ENCODE assay signal across 20 mouse cellular contexts in the genomic region with DNA sequence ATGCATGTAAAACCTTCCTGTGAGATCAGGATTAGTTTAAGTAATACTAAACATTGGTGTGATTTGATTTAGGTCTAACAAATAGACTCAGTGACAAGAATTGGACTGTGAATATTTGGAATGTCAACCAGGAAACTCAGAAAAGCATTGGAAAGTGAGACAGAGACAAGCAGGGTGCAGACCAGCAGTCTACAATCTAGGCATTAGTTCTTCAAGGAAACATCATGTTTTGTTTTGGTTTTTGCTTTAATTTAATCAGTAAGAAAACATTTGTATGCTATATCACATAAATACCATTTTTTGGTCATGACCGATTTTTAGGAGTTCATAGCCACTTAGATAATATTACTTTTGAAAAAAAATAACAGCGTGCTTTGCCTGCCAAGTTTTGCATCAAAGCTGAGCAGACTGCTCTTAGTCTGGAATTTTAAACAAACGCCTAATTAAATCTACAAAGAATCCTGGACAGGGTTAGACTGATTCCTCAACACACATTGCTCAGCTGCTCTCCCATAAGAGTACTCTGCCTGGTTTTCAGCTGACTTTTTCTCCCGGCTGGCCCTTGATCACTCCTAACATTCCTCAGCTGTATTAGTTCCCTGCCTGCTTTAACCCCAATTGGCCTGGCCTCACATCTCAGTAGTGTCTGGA.
DNase-seq lines count a peak whose midpoint lies in the region; ATAC-seq and TF ChIP-seq lines count a peak whose summit lies in the region.
"Had no signal": no experiment of that assay in that cellular context is flagged by ENCODE, and none has a peak within 500 bp of the region (broad histone marks: within the 10 kb centered on the region; RNA-seq: fewer than 3 reads in every experiment).

No protein-coding gene starts in this region.

- peak; percentile 51; the same call in 1 of the 2 replicates for ATAC-seq in forebrain, embryonic 13.5 days
- no peak for ATAC-seq in forebrain, postnatal 0 days
- 0 out of 2 replicates have a peak, but pooled peaks have one; percentile 43 for ATAC-seq in kidney, embryonic 15.5 days (replicated peaks; ENCODE audit: low FRiP score)
- peak; percentile 95 for ATAC-seq in lung, embryonic 16.5 days (ENCODE audit: low read depth)
- ATAC-seq in intestine, embryonic 16.5 days, result peak; percentile 33; the same call in 1 of the 2 replicates

- WGBS in forebrain, embryonic 13.5 days, result 57% methylated on average over 4 of the region's 4 CpGs
- 36% methylated on average over 4 of the region's 4 CpGs for WGBS in forebrain, postnatal 0 days
- WGBS in kidney, embryonic 15.5 days, result 50% methylated on average over 4 of the region's 4 CpGs
- 27% methylated on average over 4 of the region's 4 CpGs for WGBS in lung, embryonic 16.5 days
- WGBS in intestine, embryonic 16.5 days, result 43% methylated on average over 4 of the region's 4 CpGs

- TF ChIP-seq CTCF in forebrain, postnatal 0 days (IDR thresholded peaks at IDR 0.05; ENCODE audit: low read depth), result no peak

- peaks cover 5% of the 10 kb centered on the region for H3K4me1 ChIP-seq in forebrain, embryonic 13.5 days
- H3K4me1 ChIP-seq in forebrain, postnatal 0 days (ENCODE audit: insufficient read depth), result no peaks in the 10 kb centered on the region
- H3K4me1 ChIP-seq in kidney, embryonic 15.5 days, result no peaks in the 10 kb centered on the region
- no peaks in the 10 kb centered on the region for H3K4me1 ChIP-seq in lung, embryonic 16.5 days (replicated peaks; ENCODE audit: control insufficient read depth, insufficient read depth, low read length)
- no peaks in the 10 kb centered on the region for H3K4me1 ChIP-seq in intestine, embryonic 16.5 days (ENCODE audit: control insufficient read depth, insufficient read depth, low read length)
- H3K4me1 ChIP-seq: embryonic facial prominence, embryonic 12.5 days; heart, embryonic 10.5 days; hindbrain, embryonic 15.5 days had no signal

- H3K4me3 ChIP-seq in forebrain, embryonic 13.5 days, result no peak overlapping the region
- H3K4me3 ChIP-seq in forebrain, postnatal 0 days (ENCODE audit: low read depth, low read length), result no peak overlapping the region
- H3K4me3 ChIP-seq in kidney, embryonic 15.5 days (replicated peaks), result no peak overlapping the region
- H3K4me3 ChIP-seq in lung, embryonic 16.5 days (ENCODE audit: low read length), result no peak overlapping the region
- no peak overlapping the region for H3K4me3 ChIP-seq in intestine, embryonic 16.5 days (ENCODE audit: low read length)
- H3K4me3 ChIP-seq: embryonic facial prominence, embryonic 12.5 days; heart, embryonic 10.5 days; hindbrain, embryonic 15.5 days had no signal

- H3K36me3 ChIP-seq in forebrain, embryonic 13.5 days (ENCODE audit: poor library complexity, severe bottlenecking), result no peaks in the 10 kb centered on the region
- H3K36me3 ChIP-seq in forebrain, postnatal 0 days (ENCODE audit: insufficient read depth), result no peaks in the 10 kb centered on the region
- no peaks in the 10 kb centered on the region for H3K36me3 ChIP-seq in kidney, embryonic 15.5 days
- no peaks in the 10 kb centered on the region for H3K36me3 ChIP-seq in lung, embryonic 16.5 days (ENCODE audit: control insufficient read depth, insufficient read depth, low read length)
- no peaks in the 10 kb centered on the region for H3K36me3 ChIP-seq in intestine, embryonic 16.5 days (ENCODE audit: control insufficient read depth, insufficient read depth, low read length)
- H3K36me3 ChIP-seq: embryonic facial prominence, embryonic 12.5 days; heart, embryonic 10.5 days; hindbrain, embryonic 15.5 days had no signal

- H3K9me3 ChIP-seq in forebrain, embryonic 13.5 days (replicated peaks), result no peaks in the 10 kb centered on the region
- H3K9me3 ChIP-seq in forebrain, postnatal 0 days (ENCODE audit: low read length), result no peaks in the 10 kb centered on the region
- no peaks in the 10 kb centered on the region for H3K9me3 ChIP-seq in kidney, embryonic 15.5 days (replicated peaks)
- H3K9me3 ChIP-seq in lung, embryonic 16.5 days (ENCODE audit: control insufficient read depth, low read length), result no peaks in the 10 kb centered on the region
- H3K9me3 ChIP-seq in intestine, embryonic 16.5 days (ENCODE audit: control insufficient read depth, low read length), result no peaks in the 10 kb centered on the region
- H3K9me3 ChIP-seq: embryonic facial prominence, embryonic 12.5 days; heart, embryonic 10.5 days; hindbrain, embryonic 15.5 days had no signal

- no peak overlapping the region for H3K27ac ChIP-seq in forebrain, embryonic 13.5 days
- H3K27ac ChIP-seq in forebrain, postnatal 0 days (ENCODE audit: low read depth, low read length), result no peak overlapping the region
- H3K27ac ChIP-seq in kidney, embryonic 15.5 days, result no peak overlapping the region
- no peak overlapping the region for H3K27ac ChIP-seq in lung, embryonic 16.5 days (ENCODE audit: low read length)
- H3K27ac ChIP-seq in intestine, embryonic 16.5 days (ENCODE audit: low read length), result no peak overlapping the region
- H3K27ac ChIP-seq: embryonic facial prominence, embryonic 12.5 days; heart, embryonic 10.5 days; hindbrain, embryonic 15.5 days had no signal

- H3K4me2 ChIP-seq in forebrain, embryonic 13.5 days, result no peak overlapping the region
- H3K4me2 ChIP-seq in forebrain, postnatal 0 days (ENCODE audit: low read depth), result no peak overlapping the region
- no peak overlapping the region for H3K4me2 ChIP-seq in kidney, embryonic 15.5 days
- no peak overlapping the region for H3K4me2 ChIP-seq in lung, embryonic 16.5 days (ENCODE audit: low read depth, low read length)
- no peak overlapping the region for H3K4me2 ChIP-seq in intestine, embryonic 16.5 days (ENCODE audit: low read depth, low read length)
- H3K4me2 ChIP-seq: embryonic facial prominence, embryonic 12.5 days; hindbrain, embryonic 15.5 days; liver, embryonic 11.5 days had no signal

- H3K9ac ChIP-seq in forebrain, embryonic 13.5 days, result no peak overlapping the region
- no peak overlapping the region for H3K9ac ChIP-seq in forebrain, postnatal 0 days
- H3K9ac ChIP-seq in kidney, embryonic 15.5 days, result no peak overlapping the region
- no peak overlapping the region for H3K9ac ChIP-seq in lung, embryonic 16.5 days (ENCODE audit: low read length)
- no peak overlapping the region for H3K9ac ChIP-seq in intestine, embryonic 16.5 days (ENCODE audit: low read depth, low read length)
- H3K9ac ChIP-seq: embryonic facial prominence, embryonic 12.5 days; hindbrain, embryonic 15.5 days had no signal

- H3K27me3 ChIP-seq in forebrain, embryonic 13.5 days, result no peaks in the 10 kb centered on the region
- no peaks in the 10 kb centered on the region for H3K27me3 ChIP-seq in forebrain, postnatal 0 days (ENCODE audit: insufficient read depth, low read length)
- no peaks in the 10 kb centered on the region for H3K27me3 ChIP-seq in kidney, embryonic 15.5 days
- H3K27me3 ChIP-seq in lung, embryonic 16.5 days (ENCODE audit: control insufficient read depth, insufficient read depth, low read depth, low read length), result no peaks in the 10 kb centered on the region
- H3K27me3 ChIP-seq in intestine, embryonic 16.5 days (replicated peaks; ENCODE audit: control insufficient read depth, insufficient read depth, low read length), result no peaks in the 10 kb centered on the region
- H3K27me3 ChIP-seq: embryonic facial prominence, embryonic 12.5 days; hindbrain, embryonic 15.5 days had no signal

- DNase-seq in forebrain, postnatal 0 days, result no peak
- no peak for DNase-seq in kidney, adult 9 months
- no peak for DNase-seq in lung, adult 18-20 months
- no peak for DNase-seq in cerebellum, adult 11 months
- DNase-seq: adrenal gland, postnatal 25 days; cerebellum, postnatal 10 days; kidney, adult 18-20 months; kidney, postnatal 36 days; layer of hippocampus, postnatal 36 days; lung, postnatal 36 days; midbrain, embryonic 14.5 days; thymus, postnatal 25 days had no signal
